Mouse (Mus musculus) hindbrain, embryonic 16.5 days (tissue): ENCODE measurements at regions not wholly inside any gene's neighbourhood (a gene's known extent, or its start where the extent isn't known, plus 50 kb on each side); places are given as distances from the start of the nearest gene placed in this dataset.

ENCODE experiments used
- ATAC-seq: fragments of 200-750 bp; cut with Nextera tagmentation; 2 replicates; pipeline ENCODE4 v1.8.0; 2017; ENCODE audit warnings: moderate TSS enrichment, moderate library complexity
- H3K27ac ChIP-seq: fragments of 300-500 bp; sonication (generic); 2 replicates; pipeline ENCODE4 v1.5.1; 2014; ENCODE audit warnings: low read depth, mild to moderate bottlenecking, control low read depth, low read length, moderate library complexity
- H3K27me3 ChIP-seq: fragments of 300-500 bp; sonication (generic); replicated peaks from 2 replicates; pipeline ENCODE4 v1.6.1; 2014; ENCODE audit warnings: low read length; ENCODE audit not compliant: control insufficient read depth, insufficient read depth
- H3K36me3 ChIP-seq: fragments of 300-500 bp; sonication (generic); 2 replicates; pipeline ENCODE4 v1.6.1; 2014; ENCODE audit warnings: mild to moderate bottlenecking, low read length, moderate library complexity, mixed read lengths; ENCODE audit not compliant: control insufficient read depth, insufficient read depth
- H3K4me1 ChIP-seq: fragments of 300-500 bp; sonication (generic); 2 replicates; pipeline ENCODE4 v1.6.1; 2014; ENCODE audit warnings: low read depth, low read length; ENCODE audit not compliant: control insufficient read depth, insufficient read depth
- H3K4me2 ChIP-seq: fragments of 300-500 bp; sonication (generic); 2 replicates; pipeline ENCODE4 v1.6.1; 2014; ENCODE audit warnings: mild to moderate bottlenecking, low read length, control low read depth, moderate library complexity
- H3K4me3 ChIP-seq: fragments of 300-500 bp; sonication (generic); 2 replicates; pipeline ENCODE4 v1.5.1; 2014; ENCODE audit warnings: mild to moderate bottlenecking, low read length, control low read depth, moderate library complexity
- H3K9ac ChIP-seq: fragments of 300-500 bp; sonication (generic); 2 replicates; pipeline ENCODE4 v1.6.1; 2014; ENCODE audit warnings: low read depth, mild to moderate bottlenecking, control low read depth, low read length, moderate library complexity
- H3K9me3 ChIP-seq: fragments of 300-500 bp; sonication (generic); 2 replicates; pipeline ENCODE4 v1.6.1; 2014; ENCODE audit warnings: mild to moderate bottlenecking, low read length, moderate library complexity; ENCODE audit not compliant: control insufficient read depth
- WGBS: fragments of 180-500 bp; shearing (Covaris S2); extraction: QIAGEN DNeasy Blood & Tissue Kit; methylation state at CpG from one replicate; pipeline ENCODE4 v1.1.7; 2014; 5-methylcytosine and 5-hydroxymethylcytosine counted together

- no peak for ATAC-seq
- Histone ChIP-seq H3K36me3 (no peaks in the 10 kb centered on the region), H3K4me2 (no peak overlapping the region), H3K27ac (no peak overlapping the region), H3K9ac (no peak overlapping the region), H3K9me3 (no peaks in the 10 kb centered on the region), H3K4me3 (no peak overlapping the region), H3K4me1 (no peaks in the 10 kb centered on the region), H3K27me3 (no peaks in the 10 kb centered on the region)
- 71% methylated on average over 2 of the region's 2 CpGs for WGBS
Observed at GRCm38 (mm10) chr10:6053207-6053606, 131.0 kb upstream of the Rgs17 start.

- no peak overlapping the region for H3K4me2 ChIP-seq
- H3K9me3 ChIP-seq, result no peaks in the 10 kb centered on the region
- no peaks in the 10 kb centered on the region for H3K4me1 ChIP-seq
- H3K27me3 ChIP-seq, result no peaks in the 10 kb centered on the region
- no peak overlapping the region for H3K27ac ChIP-seq
- H3K36me3 ChIP-seq, result no peaks in the 10 kb centered on the region
- H3K4me3 ChIP-seq, result no peak overlapping the region
- no peak for ATAC-seq
- WGBS, result 64% methylated on average over 5 of the region's 5 CpGs
- H3K9ac ChIP-seq, result no peak overlapping the region
Observed at GRCm38 (mm10) chr10:6043358-6043757, 121.2 kb upstream of the Rgs17 start.

GRCm38 (mm10) chr10:6039771-6040170 lies 117.6 kb upstream of the Rgs17 start:
- no peak overlapping the region for H3K4me3 ChIP-seq
- WGBS, result 75% methylated on average over 4 of the region's 4 CpGs
- H3K9me3 ChIP-seq, result no peaks in the 10 kb centered on the region
- H3K4me2 ChIP-seq, result no peak overlapping the region
- H3K36me3 ChIP-seq, result no peaks in the 10 kb centered on the region
- H3K4me1 ChIP-seq, result no peaks in the 10 kb centered on the region
- ATAC-seq, result no peak
- no peak overlapping the region for H3K27ac ChIP-seq
- H3K9ac ChIP-seq, result no peak overlapping the region
- no peaks in the 10 kb centered on the region for H3K27me3 ChIP-seq

- peak overlapping the region; percentile 44 for H3K4me2 ChIP-seq
- no peaks in the 10 kb centered on the region for H3K9me3 ChIP-seq
- ATAC-seq, result peak; percentile 96
- WGBS, result 27% methylated on average over 25 of the region's 25 CpGs
- H3K4me1 ChIP-seq, result no peaks in the 10 kb centered on the region
- peak overlapping the region; percentile 21; the same call in 1 of the 2 replicates for H3K4me3 ChIP-seq
- H3K27ac ChIP-seq, result no peak overlapping the region
- H3K9ac ChIP-seq, result peak overlapping the region; percentile 41; the same call in 1 of the 2 replicates
- no peaks in the 10 kb centered on the region for H3K27me3 ChIP-seq
- no peaks in the 10 kb centered on the region for H3K36me3 ChIP-seq
Observed at GRCm38 (mm10) chr10:6035792-6036487, 113.7 kb upstream of the Rgs17 start.

- H3K9me3 ChIP-seq, result no peaks in the 10 kb centered on the region
- H3K36me3 ChIP-seq, result no peaks in the 10 kb centered on the region
- WGBS, result 80% methylated on average over 4 of the region's 4 CpGs
- H3K4me1 ChIP-seq, result no peaks in the 10 kb centered on the region
- no peak for ATAC-seq
- H3K27me3 ChIP-seq, result no peaks in the 10 kb centered on the region
- no peak overlapping the region for H3K9ac ChIP-seq
- H3K4me3 ChIP-seq, result no peak overlapping the region
- H3K27ac ChIP-seq, result no peak overlapping the region
- H3K4me2 ChIP-seq, result no peak overlapping the region
Observed at GRCm38 (mm10) chr10:6032469-6032868, 110.3 kb upstream of the Rgs17 start.

GRCm38 (mm10) chr10:6027551-6027950 lies 105.4 kb upstream of the Rgs17 start:
- Histone ChIP-seq H3K27ac (no peak overlapping the region), H3K9me3 (no peaks in the 10 kb centered on the region), H3K9ac (no peak overlapping the region), H3K36me3 (no peaks in the 10 kb centered on the region), H3K4me1 (no peaks in the 10 kb centered on the region), H3K27me3 (no peaks in the 10 kb centered on the region), H3K4me2 (no peak overlapping the region), H3K4me3 (no peak overlapping the region)
- ATAC-seq, result no peak
- WGBS, result 52% methylated on average over 1 of the region's 1 CpGs

- H3K4me2 ChIP-seq, result no peak overlapping the region
- no peak overlapping the region for H3K9ac ChIP-seq
- H3K27ac ChIP-seq, result no peak overlapping the region
- H3K4me1 ChIP-seq, result no peaks in the 10 kb centered on the region
- no peaks in the 10 kb centered on the region for H3K36me3 ChIP-seq
- no peak; the same call in 1 of the 2 replicates for ATAC-seq
- H3K27me3 ChIP-seq, result no peaks in the 10 kb centered on the region
- WGBS, result 51% methylated on average over 5 of the region's 5 CpGs
- H3K4me3 ChIP-seq, result no peak overlapping the region
- no peaks in the 10 kb centered on the region for H3K9me3 ChIP-seq
Observed at GRCm38 (mm10) chr10:6026317-6026716, 104.1 kb upstream of the Rgs17 start.

GRCm38 (mm10) chr10:6022609-6023283 lies 100.5 kb upstream of the Rgs17 start:
- no peak for ATAC-seq
- 91% methylated on average over 2 of the region's 2 CpGs for WGBS
- Histone ChIP-seq H3K27ac (no peak overlapping the region), H3K4me1 (no peaks in the 10 kb centered on the region), H3K9me3 (no peaks in the 10 kb centered on the region), H3K27me3 (no peaks in the 10 kb centered on the region), H3K4me3 (no peak overlapping the region), H3K9ac (no peak overlapping the region), H3K4me2 (no peak overlapping the region), H3K36me3 (no peaks in the 10 kb centered on the region)

- WGBS, result 55% methylated on average over 9 of the region's 9 CpGs
- Histone ChIP-seq H3K27ac (no peak overlapping the region), H3K36me3 (no peaks in the 10 kb centered on the region), H3K9me3 (no peaks in the 10 kb centered on the region), H3K9ac (no peak overlapping the region), H3K27me3 (no peaks in the 10 kb centered on the region), H3K4me3 (no peak overlapping the region), H3K4me1 (no peaks in the 10 kb centered on the region), H3K4me2 (no peak overlapping the region)
- no peak for ATAC-seq
Observed at GRCm38 (mm10) chr10:6020944-6021684, 98.9 kb upstream of the Rgs17 start.
